Mouse (Mus musculus) C2C12 (cell line): ENCODE results near the gene Fer. TPM values are rescaled to one million over a fixed set of nuclear protein-coding genes. Genes with fewer than 3 reads are reported as not detected.

Source experiments
- H3K27me3 ChIP-seq: one replicate; pipeline ENCODE4 v1.6.1; 2011; ENCODE audit not compliant: control insufficient read depth, insufficient read depth, insufficient read length
- H3K36me3 ChIP-seq: one replicate; pipeline ENCODE4 v1.6.1; 2011; ENCODE audit not compliant: control insufficient read depth, insufficient read depth
- H3K4me3 ChIP-seq: one replicate; pipeline ENCODE4 v1.5.1; 2011; ENCODE audit warnings: mild to moderate bottlenecking, control low read depth; ENCODE audit not compliant: poor library complexity, insufficient read depth, severe bottlenecking
- H3K79me2 ChIP-seq: one replicate; pipeline ENCODE4 v1.6.1; 2011; ENCODE audit not compliant: control insufficient read depth, insufficient read depth
- H3K79me3 ChIP-seq: one replicate; pipeline ENCODE4 v1.6.1; 2011; ENCODE audit warnings: low read depth, control low read depth
- H3ac ChIP-seq: one replicate; pipeline ENCODE3; 2011; ENCODE audit warnings: low read depth; ENCODE audit not compliant: control insufficient read depth, insufficient read length
- CEBPB ChIP-seq: IDR thresholded peaks from one replicate; pipeline ENCODE4 v1.6.1; 2011; ENCODE audit warnings: low read depth, mild to moderate bottlenecking, control low read depth, moderate library complexity
- CTCF ChIP-seq: IDR thresholded peaks from one replicate; pipeline ENCODE4 v1.5.1; 2011; ENCODE audit not compliant: control insufficient read depth, insufficient read depth, insufficient read length
- FOSL1 ChIP-seq: IDR thresholded peaks from one replicate; pipeline ENCODE4 v1.8.0; 2011; ENCODE audit warnings: mild to moderate bottlenecking, low read length; ENCODE audit not compliant: poor library complexity, insufficient read depth, severe bottlenecking
- MAX ChIP-seq: IDR thresholded peaks from one replicate; pipeline ENCODE4 v1.6.1; 2011; ENCODE audit warnings: mild to moderate bottlenecking, control low read depth
- MYOD1 ChIP-seq: IDR thresholded peaks from one replicate; pipeline ENCODE4 v1.6.1; 2011; ENCODE audit warnings: low read depth; ENCODE audit not compliant: control insufficient read depth, insufficient read length
- MYOG ChIP-seq: IDR thresholded peaks from one replicate; pipeline ENCODE4 v1.6.1; 2011; ENCODE audit not compliant: control insufficient read depth, insufficient read length; ENCODE audit errors: extremely low read depth
- USF1 ChIP-seq: IDR thresholded peaks from one replicate; pipeline ENCODE4 v1.6.1; 2011; ENCODE audit warnings: low read depth, mild to moderate bottlenecking, control low read depth, moderate library complexity
- polyA plus RNA-seq: library from polyadenylated mRNA; unstranded; fragments of >200 nt; fragmentation: generic; extraction: Trizol; gene quantifications from one replicate; pipeline ENCODE4 v1.2.1, GENCODE M21; 2012; ENCODE audit warnings: missing spikeins

Fer gene
- polyA plus RNA-seq, 1 experiment, result 8.8 TPM

GRCm38 (mm10) chr17:64045326-64045725 is 182.5 kb downstream of the Fer start:
- no peaks in the 10 kb centered on the region for H3K79me2 ChIP-seq
- peaks cover 4% of the 10 kb centered on the region for H3K36me3 ChIP-seq
- H3ac ChIP-seq, result no peak overlapping the region
- no peaks in the 10 kb centered on the region for H3K27me3 ChIP-seq
- TF ChIP-seq CTCF (no peak), MAX (no peak), FOSL1 (no peak), MYOD1 (no peak), CEBPB (no peak), MYOG (no peak), USF1 (no peak)
- H3K4me3 ChIP-seq, result no peak overlapping the region
- no peaks in the 10 kb centered on the region for H3K79me3 ChIP-seq

GRCm38 (mm10) chr17:64046557-64046956 is 183.7 kb downstream of the Fer start:
- H3ac ChIP-seq, result no peak overlapping the region
- H3K4me3 ChIP-seq, result no peak overlapping the region
- H3K27me3 ChIP-seq, result no peaks in the 10 kb centered on the region
- H3K79me2 ChIP-seq, result no peaks in the 10 kb centered on the region
- TF ChIP-seq MYOD1, result no peak
- H3K36me3 ChIP-seq, result peaks cover 4% of the 10 kb centered on the region
- no peaks in the 10 kb centered on the region for H3K79me3 ChIP-seq

GRCm38 (mm10) chr17:64050911-64051310 is 188.0 kb downstream of the Fer start:
- no peaks in the 10 kb centered on the region for H3K27me3 ChIP-seq
- no peak overlapping the region for H3K4me3 ChIP-seq
- TF ChIP-seq FOSL1 (no peak), CEBPB (no peak), MAX (no peak), MYOG (no peak), MYOD1 (no peak), CTCF (no peak), USF1 (no peak)
- no peaks in the 10 kb centered on the region for H3K79me2 ChIP-seq
- H3K36me3 ChIP-seq, result no peaks in the 10 kb centered on the region
- H3ac ChIP-seq, result no peak overlapping the region
- H3K79me3 ChIP-seq, result no peaks in the 10 kb centered on the region

- Histone ChIP-seq H3K27me3 (no peaks in the 10 kb centered on the region), H3K79me2 (no peaks in the 10 kb centered on the region), H3K4me3 (no peak overlapping the region), H3K79me3 (no peaks in the 10 kb centered on the region), H3K36me3 (peaks cover under 1% of the 10 kb centered on the region), H3ac (no peak overlapping the region)
- TF ChIP-seq CEBPB (no peak), USF1 (no peak), MAX (no peak)
These were observed 190.8 kb downstream of the Fer start for GRCm38 (mm10) chr17:64053636-64054035.

GRCm38 (mm10) chr17:64060529-64060928 is 197.7 kb downstream of the Fer start:
- Histone ChIP-seq H3K36me3 (peaks cover 9% of the 10 kb centered on the region), H3K27me3 (no peaks in the 10 kb centered on the region), H3K79me2 (no peaks in the 10 kb centered on the region), H3ac (no peak overlapping the region), H3K79me3 (no peaks in the 10 kb centered on the region), H3K4me3 (no peak overlapping the region)
- no peak for TF ChIP-seq CEBPB
- TF ChIP-seq MYOG, result no peak
- no peak for TF ChIP-seq FOSL1
- TF ChIP-seq MAX, result no peak
- TF ChIP-seq USF1, result no peak
- no peak for TF ChIP-seq CTCF
- TF ChIP-seq MYOD1, result no peak

- H3K27me3 ChIP-seq, result no peaks in the 10 kb centered on the region
- no peak for TF ChIP-seq USF1
- no peak overlapping the region for H3K4me3 ChIP-seq
- H3K36me3 ChIP-seq, result peaks cover 3% of the 10 kb centered on the region
- H3ac ChIP-seq, result no peak overlapping the region
- no peaks in the 10 kb centered on the region for H3K79me3 ChIP-seq
- H3K79me2 ChIP-seq, result no peaks in the 10 kb centered on the region
These were observed 202.4 kb downstream of the Fer start for GRCm38 (mm10) chr17:64065243-64065642.
